Mouse (Mus musculus) left cerebral cortex, adult 9 months (tissue): Measurements from ENCODE around the gene Nmnat2.

Experiments
- DNase-seq, 2 experiments: peaks; one replicate each; pipeline ENCODE4 v3.0.0; 2022; ENCODE audit warnings: low spot score in 2 of 2

Gene Nmnat2

DNA sequence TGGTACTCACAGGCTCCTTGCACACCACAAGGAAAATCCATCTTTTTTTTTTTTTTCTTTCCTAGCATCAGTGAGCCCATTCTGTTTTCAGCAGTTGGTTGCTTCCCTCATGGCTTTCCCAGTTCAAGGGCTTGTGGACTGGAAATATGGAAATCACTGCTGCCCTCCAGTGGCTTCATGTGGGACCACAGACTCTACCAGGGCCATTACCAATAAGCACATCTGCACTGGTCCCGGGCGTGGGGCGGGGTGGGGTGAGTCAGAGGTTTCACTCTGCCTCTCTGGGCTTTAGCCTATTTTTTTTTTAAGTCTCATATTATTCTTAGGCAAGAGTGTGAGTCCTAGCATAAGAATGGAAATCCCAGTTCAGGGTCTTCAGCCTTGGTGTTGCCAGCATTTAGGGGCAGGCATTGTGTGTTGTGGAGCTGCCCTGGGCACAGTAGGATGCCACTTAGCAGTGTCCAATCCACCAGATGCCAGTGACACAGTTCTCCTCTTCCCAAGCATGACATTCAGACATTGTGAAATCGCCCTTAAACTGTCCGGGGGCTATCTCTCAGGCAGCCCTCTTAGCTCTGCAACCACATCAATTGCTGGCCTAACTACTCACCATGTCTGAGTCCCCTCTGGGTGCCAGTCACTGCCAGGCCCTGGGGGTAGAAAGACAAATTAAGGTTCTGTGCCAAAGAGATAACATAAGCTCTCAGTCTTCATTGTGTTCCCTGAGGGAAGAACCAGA lies 137.6 kb downstream of the Nmnat2 start:
- DNase-seq, result peak in 1 of 2 experiments; percentile 71

DNA sequence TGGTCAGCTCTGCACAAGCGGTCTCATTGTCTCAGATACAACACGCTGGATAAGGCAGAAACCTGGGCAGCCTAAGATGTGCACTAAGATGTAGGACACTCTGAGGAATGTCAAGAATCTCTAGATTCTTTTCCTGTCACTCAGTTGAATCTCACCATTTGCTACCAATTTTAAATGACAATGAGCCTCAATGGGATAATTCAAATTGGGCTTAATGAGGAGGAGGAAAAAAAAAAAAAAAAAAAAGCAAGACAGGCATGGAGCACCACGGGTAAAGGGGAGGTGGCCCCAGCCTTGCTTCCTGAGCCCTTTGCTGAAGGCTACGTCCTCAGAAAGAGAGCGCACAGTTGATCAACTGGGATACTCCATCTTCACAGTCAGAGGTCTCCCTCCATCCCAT lies 138.4 kb downstream of the Nmnat2 start:
- DNase-seq, result no peak

DNA sequence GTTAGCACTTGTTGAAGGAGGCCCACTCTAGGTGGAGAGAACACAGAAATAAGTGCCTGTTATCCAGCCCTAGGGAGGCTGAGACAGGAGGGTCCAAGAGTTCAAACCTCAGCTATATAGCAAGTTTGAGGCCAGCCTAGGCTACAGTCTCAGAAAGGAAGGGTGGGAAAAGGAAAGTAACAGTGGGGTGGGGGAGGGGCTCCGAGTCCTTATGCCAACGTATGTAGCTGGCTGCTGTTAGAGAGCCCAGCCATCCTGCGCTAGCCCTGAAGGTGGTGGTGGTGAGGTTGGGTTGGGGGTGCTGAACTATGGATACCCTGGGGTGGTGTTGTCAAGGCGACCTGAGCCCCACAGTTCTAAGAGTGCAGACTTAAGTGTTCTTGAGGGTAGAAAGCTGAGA lies 138.8 kb downstream of the Nmnat2 start:
- DNase-seq, result no peak

DNA sequence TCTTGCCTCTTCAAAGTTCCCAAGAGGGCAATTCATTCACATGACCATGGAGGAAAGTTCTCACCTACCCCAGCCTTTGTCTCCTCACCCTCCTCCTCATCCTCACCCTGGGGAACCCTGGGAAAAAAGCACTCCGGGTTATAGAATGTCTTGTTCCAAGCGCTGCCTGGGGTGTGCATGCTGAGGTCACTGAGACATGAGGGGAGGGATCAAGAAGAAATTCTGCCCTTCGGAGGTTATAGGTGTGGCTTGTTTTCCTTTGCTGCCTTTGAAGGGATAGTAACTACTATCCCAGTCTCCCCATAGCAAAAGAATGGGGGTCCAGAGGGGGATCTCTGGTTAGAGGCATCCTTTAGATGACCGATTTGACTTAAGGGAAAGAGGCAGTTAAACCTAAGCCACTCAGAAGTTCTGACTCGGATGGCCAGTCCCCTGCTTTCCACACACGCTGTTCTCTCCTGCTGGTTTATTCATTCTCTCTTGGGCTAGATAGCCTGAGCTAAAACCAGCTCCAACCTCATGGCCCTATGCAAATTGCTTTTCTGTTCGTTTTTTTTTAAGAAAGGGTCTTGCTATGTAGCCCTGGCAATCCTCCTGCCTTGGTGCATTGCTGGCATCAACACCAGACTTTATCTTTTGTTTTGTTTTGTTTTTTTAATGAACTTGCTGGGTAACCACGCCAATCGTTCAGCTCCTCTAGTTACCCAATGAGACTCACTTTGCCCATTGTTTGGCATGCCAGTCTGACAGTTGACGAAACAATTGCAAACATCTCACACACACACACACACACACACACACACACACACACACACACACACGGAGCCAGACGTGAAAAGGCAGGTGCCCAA lies 139.7 kb downstream of the Nmnat2 start:
- no peak for DNase-seq

DNA sequence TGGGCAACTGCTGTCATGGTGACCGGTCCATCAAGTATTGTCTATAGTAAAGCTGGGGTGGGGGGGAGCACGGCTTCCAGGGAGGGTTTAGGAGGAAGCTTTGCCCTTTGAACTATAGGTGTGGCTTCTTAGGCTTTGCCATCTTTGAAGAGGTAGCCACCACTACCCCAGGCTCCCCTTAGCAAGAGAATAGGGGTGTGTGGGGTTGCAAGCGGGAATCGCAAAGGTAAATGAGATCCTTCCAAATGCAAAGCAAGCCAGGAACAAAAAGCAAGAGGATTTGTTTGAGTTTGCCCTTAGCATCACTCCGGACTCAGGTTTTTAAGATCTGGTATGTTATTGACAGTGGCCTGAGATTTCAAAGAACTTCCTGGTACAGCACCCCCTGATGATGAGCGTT lies 140.5 kb downstream of the Nmnat2 start:
- no peak for DNase-seq

DNA sequence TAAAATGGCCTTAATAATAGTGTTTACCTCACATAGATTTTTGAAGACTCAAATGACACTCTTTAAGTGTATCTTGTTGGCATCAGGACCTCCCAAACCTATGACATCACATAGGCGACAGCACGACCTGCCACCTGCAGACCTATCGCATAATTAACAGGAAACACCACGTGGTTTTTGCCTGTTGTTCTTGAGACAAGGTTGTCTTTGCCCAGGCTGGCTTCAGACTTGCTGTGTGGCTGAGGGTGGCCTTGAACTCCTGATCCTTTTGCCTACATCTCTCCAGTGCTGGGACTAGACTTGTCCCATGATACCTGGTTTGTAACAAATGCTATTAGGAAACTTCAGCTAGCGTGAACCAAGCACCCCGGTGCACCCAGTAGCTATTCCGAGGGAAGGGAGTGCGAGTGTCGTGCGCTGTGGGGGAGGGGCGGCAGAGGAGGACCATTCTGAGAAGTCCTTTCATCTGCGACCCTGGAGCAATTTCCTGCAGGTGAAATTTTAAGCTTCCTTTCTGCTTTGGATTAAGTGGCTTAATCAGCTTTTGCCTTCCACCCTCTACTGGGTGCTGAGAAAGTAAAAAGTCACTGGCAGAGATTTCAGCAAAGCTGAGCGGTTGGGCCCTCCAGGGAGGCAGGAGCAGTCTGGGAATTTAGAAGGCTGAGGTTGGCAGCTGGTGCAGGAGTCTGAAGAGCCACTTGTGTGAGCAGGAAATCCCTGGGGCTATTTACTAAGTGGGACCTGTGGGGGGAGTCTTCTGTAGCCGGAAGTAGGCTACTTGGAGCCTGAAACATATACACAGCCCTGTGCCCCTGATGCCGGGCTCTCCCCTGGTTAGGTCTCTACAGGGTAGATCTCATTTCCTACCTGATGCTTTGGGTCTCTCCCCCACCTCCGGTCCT lies 141.3 kb downstream of the Nmnat2 start:
- DNase-seq, result no peak

DNA sequence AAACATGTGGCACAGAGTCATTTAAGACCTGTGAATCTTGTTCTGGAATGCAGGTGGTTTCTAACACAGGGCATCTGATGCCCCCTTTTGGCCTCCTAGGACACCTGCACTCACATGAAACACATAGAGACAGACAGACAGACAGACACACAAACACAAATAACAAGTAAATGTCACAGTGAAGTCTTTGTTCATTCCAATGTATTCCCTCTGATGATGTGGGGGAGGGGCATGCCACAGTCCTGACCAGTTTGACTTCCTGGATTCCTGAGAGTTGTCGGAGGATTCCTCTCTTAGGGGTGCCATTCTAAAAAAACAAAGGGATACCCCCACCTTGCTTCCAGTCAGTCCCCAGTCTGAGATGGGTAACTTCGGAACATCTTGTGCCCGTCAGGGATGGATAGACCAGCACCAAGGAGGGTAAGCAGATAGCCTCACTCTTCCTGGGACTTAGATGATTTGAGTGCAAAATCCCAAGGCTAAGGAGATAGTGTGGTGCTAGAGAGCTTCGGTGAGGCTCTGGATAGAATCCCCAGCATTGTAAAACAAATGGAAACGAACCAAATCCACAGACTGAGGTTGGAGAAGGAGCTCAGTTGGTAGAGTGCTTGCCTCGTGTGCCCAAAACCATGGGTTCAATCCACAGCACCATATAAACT lies 142.4 kb downstream of the Nmnat2 start:
- no peak for DNase-seq

DNA sequence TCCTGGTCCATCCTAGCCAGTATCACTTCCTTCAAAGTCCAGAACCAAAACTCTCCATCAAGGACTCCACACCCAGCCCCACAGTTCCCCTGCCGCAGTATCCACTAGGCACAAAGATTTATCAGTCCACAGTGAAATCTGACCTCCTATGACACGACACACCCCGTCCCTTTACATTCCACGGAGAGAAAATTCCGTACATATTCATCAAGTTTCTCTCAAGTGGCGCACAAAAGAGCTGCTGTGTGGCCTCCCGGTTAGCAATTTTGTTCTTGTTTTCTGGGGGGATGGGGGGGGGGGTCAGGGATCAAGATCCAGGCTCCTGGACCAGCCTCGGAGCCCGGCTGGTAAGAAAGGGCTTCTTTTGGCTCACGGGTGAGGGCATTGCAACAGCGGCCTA lies 143.8 kb downstream of the Nmnat2 start:
- no peak for DNase-seq

DNA sequence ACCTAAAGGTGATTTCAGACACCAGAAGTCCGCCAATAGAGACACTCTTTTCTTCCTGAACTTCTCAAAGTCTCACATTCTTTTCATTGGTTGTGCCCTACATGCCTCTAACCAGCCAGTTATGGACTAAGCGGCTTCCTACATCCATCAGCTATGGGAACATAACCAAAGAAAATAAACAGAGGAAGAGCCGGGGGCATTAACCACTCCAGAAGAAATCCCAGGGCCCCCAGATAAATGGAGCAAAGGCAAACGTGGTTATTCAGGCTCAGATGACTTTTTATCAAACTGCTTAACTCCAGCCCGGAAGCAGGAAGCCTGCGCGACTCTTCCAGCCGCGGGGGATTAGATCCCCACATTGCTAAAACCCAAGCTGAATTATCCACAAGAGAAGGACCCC lies 146.1 kb downstream of the Nmnat2 start:
- DNase-seq, result no peak

DNA sequence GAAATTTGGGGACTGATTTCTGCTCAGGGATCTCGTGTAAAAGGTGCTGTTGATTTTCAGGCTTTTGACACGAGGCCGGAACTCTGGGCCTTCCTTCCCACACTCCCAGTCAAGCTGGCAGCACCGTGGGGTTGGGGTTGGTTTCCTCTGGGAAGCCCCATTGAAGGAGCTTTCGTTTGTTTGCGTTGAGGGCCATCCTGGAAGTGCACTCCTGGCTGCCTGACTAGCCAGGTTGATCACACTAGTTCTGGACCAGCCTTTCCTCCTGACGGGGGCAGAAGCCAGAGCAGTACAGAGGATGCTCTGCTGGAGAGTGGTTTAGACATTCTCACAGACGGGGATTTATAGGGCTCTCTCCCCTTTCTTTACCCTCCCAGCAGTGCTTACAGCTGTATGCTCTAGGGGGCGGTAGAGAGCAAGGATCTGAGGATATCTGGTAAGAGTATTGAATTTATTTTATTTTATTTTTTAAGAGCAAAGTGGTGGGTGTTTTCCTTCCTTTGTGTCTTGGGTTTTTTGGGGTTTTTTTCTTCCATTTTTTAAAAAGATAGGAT lies 146.6 kb downstream of the Nmnat2 start:
- DNase-seq, result peak in 1 of 2 experiments; percentile 52

DNA sequence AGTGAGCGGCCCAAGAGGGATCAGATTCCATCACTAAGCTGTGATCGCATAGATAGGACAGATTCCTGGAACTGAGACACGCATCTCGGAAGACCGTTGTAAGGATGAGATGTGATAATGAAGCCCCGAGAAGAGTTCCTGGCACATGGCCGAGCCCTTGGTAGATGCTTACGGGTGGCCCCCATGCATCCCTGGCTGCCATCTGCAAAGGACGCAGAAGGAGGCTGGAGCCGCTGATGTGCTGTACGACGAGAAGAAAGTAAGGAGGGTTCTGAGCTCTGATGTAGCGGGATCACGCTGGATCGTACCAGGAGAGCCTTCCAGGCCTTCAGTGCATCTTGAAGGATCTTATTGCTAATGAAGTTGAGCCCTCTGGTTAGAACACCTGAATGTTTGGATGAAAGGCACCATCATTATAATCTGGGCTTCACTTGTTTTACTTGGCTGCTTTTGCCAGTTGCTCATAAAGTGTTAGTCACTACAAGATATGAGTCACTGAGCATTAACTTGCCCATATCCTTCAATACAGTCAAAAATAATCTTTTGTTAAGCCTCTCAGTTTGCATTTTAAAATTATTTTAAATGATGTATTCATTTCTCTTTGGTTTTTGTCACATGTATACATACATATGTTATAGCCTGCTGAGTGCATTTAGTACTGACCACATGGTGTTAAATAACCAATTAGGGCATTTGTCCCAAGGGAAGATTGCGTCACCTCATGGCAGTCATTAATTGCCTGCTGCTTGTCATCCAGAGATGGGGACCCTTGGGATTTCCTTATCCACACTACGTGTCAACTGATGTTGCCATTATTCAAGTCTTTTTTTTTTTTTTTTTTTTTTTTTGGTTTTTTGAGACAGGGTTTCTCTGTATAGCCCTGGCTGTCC lies 147.7 kb downstream of the Nmnat2 start:
- no peak for DNase-seq

DNA sequence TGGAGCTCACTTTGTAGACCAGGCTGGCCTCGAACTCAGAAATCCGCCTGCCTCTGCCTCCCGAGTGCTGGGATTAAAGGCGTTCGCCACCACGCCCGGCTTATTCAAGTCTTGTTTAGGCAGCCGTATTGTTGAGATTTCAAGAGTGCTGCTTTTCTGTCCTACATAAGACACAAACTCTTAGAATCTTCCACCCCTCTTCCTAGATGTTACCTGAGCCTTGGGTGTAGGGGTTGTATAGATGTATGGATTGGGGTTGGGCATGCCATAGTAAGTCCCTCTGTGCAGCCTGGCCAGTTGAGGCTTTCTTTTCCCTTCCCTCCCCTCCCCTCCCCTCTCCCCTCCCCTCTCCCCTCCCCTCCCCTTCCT lies 148.4 kb downstream of the Nmnat2 start:
- no peak for DNase-seq

DNA sequence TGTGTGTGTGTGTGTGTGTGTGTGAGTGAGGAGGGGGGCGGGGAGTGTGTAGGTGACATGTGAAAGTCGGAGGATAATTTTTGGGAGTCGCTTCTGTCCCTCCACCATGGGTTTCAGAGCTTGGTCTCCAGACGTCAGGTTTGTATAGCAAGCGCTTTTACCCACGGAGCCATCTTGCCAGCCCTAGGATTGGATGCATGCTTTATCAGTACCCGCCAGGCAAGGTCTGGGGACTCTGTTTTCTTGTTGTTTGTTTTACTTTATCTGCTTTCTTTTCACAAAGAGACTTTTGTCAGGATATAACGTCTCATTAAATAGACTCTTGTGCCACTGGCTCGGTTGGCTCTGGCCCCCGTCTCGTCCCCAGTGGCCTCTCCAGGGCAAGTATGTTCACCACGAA lies 150.0 kb downstream of the Nmnat2 start:
- no peak for DNase-seq

DNA sequence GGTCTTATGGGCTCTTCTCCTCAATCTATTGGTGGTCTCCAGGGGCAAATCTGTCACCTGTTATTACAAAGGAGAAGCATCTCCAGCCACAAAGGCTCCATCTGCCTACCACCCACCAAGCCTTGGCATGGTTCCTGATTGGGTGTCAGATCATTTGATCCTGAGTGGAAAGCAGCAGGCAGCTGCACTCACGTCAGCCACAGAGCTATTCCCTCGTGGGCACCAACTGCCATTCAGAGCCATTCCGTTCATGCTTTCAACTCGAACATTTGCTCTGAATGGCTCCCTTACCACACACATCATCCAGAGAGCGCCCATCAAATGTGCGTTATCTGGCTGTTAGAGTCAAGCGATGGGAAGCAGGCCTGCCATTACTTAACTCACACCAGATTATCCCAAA lies 153.1 kb downstream of the Nmnat2 start:
- no peak for DNase-seq

DNA sequence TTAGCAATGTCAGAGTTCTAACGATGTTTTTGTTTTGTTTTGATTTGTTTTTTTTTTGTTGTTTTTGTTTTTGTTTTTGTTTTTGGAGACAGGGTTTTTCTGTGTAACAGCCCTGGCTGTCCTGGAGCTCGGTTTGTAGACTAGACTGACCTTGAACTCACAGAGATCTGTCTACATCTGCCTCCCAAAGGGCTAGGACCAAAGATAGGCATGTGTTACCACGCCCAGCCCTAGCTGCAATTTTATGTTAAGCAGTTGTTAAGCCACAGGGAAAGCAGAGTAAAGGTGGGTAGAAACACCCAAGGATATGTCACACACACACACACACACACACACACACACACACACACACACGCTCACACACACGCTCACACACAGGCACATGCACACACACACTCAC lies 154.6 kb downstream of the Nmnat2 start:
- DNase-seq, result no peak

DNA sequence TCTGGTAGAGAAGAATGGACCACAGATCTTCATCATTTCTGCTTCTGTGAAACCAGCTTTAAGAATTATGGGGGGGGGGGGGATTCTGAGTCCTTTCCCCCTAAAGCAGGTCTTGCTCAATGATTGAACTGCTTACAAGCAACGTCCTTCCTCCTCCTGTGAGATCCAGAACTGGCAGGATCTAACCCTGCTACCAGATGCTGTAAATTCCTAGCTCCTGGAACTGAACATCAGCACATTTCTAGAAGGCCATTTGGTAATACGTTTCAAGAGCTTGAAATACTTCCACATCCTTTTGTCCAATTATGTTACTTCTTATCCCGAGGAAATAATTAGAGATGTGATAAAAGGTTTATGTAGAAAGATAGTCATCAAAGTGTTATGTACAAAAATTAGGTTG lies 155.0 kb downstream of the Nmnat2 start:
- DNase-seq, result no peak

DNA sequence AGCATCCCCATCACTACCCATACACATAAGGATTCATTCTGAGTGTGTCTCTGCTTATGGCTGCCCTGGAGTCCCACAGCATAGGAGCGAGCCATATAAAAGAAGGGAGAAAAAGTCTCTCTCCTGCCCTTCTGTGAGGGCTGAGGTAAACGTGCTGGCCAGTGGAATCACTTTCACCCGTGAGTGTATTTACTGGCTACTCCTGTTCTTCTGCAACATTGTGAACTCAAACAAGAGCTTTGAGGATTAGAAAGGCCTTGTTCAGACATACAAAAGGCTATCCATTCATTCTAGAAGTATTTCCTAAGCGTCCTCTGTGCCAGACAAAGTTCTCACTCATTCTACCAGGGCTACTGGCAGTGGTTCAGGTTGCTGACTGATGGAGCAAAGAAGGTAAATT lies 156.8 kb downstream of the Nmnat2 start:
- DNase-seq, result no peak

DNA sequence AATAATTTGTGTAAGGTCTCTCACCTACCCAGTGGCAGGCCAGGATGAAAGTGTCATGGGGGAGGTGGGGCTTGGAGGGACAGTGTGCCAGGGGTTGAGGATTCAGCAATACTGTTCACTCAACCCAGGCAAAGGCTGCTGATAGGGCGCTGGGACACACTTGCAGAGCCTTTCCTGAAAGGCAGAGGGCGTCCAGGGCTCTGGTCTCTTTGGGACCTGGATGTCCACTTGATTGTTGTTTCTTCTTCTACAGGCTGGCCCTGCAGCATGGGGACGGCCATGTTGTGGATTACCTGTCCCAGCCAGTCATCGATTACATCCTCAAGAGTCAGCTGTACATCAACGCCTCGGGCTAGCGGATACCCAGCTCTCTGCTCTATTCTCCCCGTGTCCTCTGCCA lies 160.5 kb downstream of the Nmnat2 start:
- DNase-seq, result no peak

DNA sequence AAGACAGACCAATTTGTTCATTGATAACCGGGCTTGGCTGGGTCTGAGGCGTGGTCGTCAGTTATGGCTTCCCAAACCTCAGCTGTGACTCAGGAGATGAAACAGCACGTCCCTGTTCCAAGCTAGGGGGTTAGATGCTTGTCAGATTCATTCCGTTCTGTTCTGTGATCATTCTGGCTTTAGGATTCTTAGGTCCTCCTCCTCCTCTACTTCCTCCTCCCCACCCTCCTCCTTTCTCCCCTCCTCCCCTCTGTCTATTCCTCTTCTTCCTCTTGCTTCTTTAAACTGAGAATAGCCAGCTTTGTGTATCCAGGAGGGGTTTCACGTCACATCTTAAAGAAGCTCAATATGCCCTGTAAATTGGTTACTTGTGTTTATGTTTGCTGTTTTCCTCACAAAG lies 165.8 kb downstream of the Nmnat2 start:
- no peak for DNase-seq

DNA sequence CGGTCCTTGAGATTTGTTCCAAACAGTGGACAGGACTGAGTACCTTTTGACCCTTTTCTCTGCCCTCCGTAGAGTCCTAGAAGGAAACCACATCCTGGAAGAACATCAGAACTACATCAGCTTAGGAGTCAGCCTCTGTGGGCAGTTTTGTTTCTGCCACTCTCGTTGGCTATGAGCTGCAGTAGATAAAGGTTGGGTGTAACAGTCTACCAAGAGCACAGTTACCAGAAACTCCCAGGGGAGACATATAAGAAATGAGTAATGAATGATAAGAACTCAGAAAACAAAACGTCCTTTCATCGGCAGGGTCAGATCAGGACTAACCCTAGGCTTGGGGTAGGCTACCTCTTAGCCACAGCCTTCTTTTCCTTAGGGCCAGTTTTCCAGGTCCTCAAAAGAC lies 166.5 kb downstream of the Nmnat2 start:
- no peak for DNase-seq
